Mouse (Mus musculus): ENCODE measurements around the gene Akt3. TPM values are rescaled to one million over a fixed set of nuclear protein-coding genes. Genes with fewer than 3 reads are reported as not detected.
A peak's percentile ranks its signal among the peaks of the same experiment; 100 is the strongest.

The Akt3 gene
- polyA plus RNA-seq, 1 experiment from 2014 or later, result 4.8 TPM

DNA sequence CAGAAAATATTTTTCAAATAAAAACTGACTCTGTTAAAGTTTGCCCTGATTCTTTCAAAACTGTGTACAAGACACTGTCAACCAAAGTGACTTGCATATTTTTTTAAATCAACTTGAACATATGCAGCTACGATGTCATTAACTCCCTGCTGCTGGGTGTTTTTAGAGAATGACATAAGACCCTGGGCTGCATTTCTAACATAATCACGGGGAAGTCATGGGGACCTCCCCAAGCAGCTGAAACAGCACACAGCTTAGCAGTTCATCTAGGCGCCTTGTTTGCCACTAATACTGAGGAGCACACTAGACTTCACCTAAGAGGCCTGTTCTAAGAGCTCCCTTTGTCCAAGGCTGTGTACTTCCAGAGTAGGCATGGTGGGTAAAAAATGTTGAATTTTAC lies 242.1 kb downstream of the Akt3 start:
- no peak overlapping the region for H3K4me3 ChIP-seq
- H3K27me3 ChIP-seq, result no peaks in the 10 kb centered on the region
- no peak for ATAC-seq (ENCODE audit: insufficient number of reproducible peaks, low FRiP score, low TSS enrichment, low read depth)
- H3K36me3 ChIP-seq, result no peaks in the 10 kb centered on the region
- no peak overlapping the region for H3K4me2 ChIP-seq
- H3K9me3 ChIP-seq, result no peaks in the 10 kb centered on the region
- H3K27ac ChIP-seq, result no peak overlapping the region
- 48% methylated on average over 3 of the region's 3 CpGs for WGBS
- H3K9ac ChIP-seq, result no peak overlapping the region
- peaks cover 14% of the 10 kb centered on the region; the same call in 1 of the 2 replicates for H3K4me1 ChIP-seq

DNA sequence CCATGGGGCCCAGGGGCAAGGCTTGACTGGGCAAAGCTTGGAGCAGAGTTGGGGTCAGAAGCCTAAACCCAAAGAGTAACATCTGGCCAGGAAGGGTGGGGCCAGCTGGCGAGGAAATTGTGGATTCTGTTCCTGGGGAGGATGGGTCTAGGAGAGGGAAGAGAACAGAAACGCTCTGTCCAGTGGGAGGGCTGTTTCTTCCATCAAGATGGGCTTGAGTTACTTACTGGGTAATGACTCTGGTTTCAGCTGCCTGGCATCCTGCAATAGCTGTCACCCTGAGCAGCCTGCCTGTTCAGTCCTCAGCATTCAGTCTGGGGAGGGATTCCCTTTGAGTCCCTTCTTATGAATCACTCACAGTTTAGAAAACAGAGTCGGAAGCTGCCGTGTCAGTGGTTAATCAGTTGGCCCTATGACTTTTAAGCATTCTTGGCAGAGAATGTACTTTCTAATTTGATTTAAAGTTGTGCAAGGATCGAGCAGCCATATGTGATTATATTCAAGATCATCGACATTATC lies 243.0 kb downstream of the Akt3 start:
- no peaks in the 10 kb centered on the region for H3K36me3 ChIP-seq
- ATAC-seq (ENCODE audit: insufficient number of reproducible peaks, low FRiP score, low TSS enrichment, low read depth), result no peak

DNA sequence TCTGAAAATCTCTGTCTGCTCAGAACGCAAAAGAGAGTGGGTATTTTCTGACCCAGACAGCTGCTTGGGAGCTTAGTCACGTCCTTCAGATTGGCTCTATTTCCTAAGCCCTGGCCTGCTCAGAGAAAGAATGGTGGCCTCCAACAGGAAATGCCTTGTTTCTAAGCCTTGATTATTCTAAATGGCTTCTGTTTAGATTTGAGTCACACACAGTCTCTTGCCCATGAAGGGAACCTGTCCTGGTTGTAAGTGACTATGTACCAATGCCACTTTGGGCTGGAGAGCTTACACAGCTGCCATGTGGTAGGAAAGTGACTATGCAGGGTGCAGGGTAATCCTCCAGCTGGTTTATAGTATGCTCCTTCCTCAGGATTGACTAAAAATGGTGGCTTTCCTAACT lies 243.7 kb downstream of the Akt3 start:
- Histone ChIP-seq H3K27ac (peak overlapping the region; percentile 50; the same call in 1 of the 2 replicates), H3K36me3 (no peaks in the 10 kb centered on the region), H3K4me3 (no peak overlapping the region), H3K9ac (no peak overlapping the region), H3K9me3 (no peaks in the 10 kb centered on the region), H3K4me2 (no peak overlapping the region), H3K4me1 (peaks cover 19% of the 10 kb centered on the region; the same call in 1 of the 2 replicates), H3K27me3 (no peaks in the 10 kb centered on the region)
- no peak for ATAC-seq (ENCODE audit: insufficient number of reproducible peaks, low FRiP score, low TSS enrichment, low read depth)
- WGBS, result 60% methylated on average over 2 of the region's 2 CpGs

More for the DNA sequence above, 243.0 kb downstream of the Akt3 start:
- 58% methylated on average over 6 of the region's 6 CpGs for WGBS
- no peak overlapping the region; the same call in 1 of the 2 replicates for H3K27ac ChIP-seq
- no peak overlapping the region for H3K4me2 ChIP-seq
- no peak overlapping the region for H3K9ac ChIP-seq
- H3K4me1 ChIP-seq, result peaks cover 19% of the 10 kb centered on the region; the same call in 1 of the 2 replicates
- no peak overlapping the region for H3K4me3 ChIP-seq
- H3K27me3 ChIP-seq, result no peaks in the 10 kb centered on the region
- no peaks in the 10 kb centered on the region for H3K9me3 ChIP-seq

DNA sequence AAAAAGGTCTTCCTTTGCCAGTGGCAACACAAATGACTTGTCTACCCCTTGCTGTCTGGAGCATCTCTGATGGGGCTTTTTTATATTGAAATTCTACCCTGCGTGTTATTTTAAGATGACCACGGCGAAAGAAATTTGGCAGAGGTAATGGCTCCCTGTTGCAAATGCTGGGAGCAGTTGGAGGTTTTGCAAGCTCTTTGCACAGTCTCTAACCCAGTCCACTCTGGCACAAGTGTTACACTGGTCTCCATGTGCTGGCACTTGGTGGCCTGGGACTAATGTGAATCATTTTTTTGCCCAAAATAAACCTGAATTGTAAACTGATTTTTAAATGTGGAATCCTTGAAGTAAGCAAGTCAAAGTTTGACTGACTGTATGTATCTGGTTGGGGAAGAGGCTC lies 244.2 kb downstream of the Akt3 start:
- ATAC-seq (ENCODE audit: insufficient number of reproducible peaks, low FRiP score, low TSS enrichment, low read depth), result no peak
- H3K27ac ChIP-seq, result peak overlapping the region; percentile 50; the same call in 1 of the 2 replicates
- 74% methylated on average over 3 of the region's 3 CpGs for WGBS

DNA sequence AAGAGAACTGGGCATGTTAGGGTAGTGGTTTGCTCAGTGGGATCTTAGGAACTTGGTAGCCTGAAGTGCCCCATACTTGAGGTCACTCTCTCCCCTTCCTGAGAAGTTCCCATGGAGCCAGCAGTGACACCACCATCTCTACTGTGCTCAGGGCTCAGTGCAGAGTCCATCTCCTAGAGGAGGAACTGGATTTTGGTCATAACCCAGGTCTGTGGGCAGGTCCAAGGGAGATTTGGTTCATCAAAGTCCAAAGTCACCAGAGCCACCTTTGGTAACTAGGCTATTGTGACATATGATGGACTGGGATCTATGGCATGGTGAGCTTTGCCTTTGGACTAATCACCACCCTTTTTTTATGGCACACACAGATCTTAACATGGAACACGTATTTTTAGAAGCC lies 244.7 kb downstream of the Akt3 start:
- Histone ChIP-seq H3K27me3 (no peaks in the 10 kb centered on the region), H3K4me1 (peaks cover 19% of the 10 kb centered on the region; the same call in 1 of the 2 replicates), H3K4me3 (no peak overlapping the region), H3K4me2 (no peak overlapping the region), H3K27ac (0 out of 2 replicates have a peak overlapping the region, but pooled peaks have one; percentile 7), H3K9ac (no peak overlapping the region), H3K36me3 (no peaks in the 10 kb centered on the region), H3K9me3 (no peaks in the 10 kb centered on the region)
- 38% methylated on average over 1 of the region's 1 CpGs for WGBS
- no peak for ATAC-seq (ENCODE audit: insufficient number of reproducible peaks, low FRiP score, low TSS enrichment, low read depth)

More for the DNA sequence above, 244.2 kb downstream of the Akt3 start:
- Histone ChIP-seq H3K27me3 (no peaks in the 10 kb centered on the region), H3K36me3 (no peaks in the 10 kb centered on the region), H3K9me3 (no peaks in the 10 kb centered on the region), H3K4me1 (peaks cover 19% of the 10 kb centered on the region; the same call in 1 of the 2 replicates), H3K9ac (no peak overlapping the region), H3K4me2 (no peak overlapping the region), H3K4me3 (no peak overlapping the region)

DNA sequence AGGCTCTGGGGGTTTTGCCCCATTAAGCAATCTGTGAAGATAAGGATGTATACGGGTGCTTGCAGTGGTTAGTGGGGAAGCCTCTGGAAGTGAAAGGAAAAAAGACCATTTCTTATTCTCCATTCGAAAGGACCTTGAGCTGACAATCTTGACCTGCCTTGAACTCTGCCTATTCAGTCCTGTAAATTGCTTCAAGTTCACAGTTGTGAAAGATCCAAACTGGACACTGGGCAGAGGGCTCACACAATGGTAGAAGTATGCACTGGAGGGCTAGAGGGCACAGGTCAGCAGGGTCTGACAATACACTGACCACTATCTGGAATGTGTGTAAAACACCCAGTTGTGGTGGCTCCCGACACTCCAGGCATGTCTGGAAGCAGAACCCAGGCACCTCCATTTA lies 245.2 kb downstream of the Akt3 start:
- Histone ChIP-seq H3K9me3 (no peaks in the 10 kb centered on the region), H3K27me3 (no peaks in the 10 kb centered on the region), H3K36me3 (no peaks in the 10 kb centered on the region), H3K9ac (no peak overlapping the region), H3K27ac (no peak overlapping the region), H3K4me2 (no peak overlapping the region), H3K4me1 (peaks cover 19% of the 10 kb centered on the region; the same call in 1 of the 2 replicates), H3K4me3 (no peak overlapping the region)
- WGBS, result 82% methylated on average over 3 of the region's 3 CpGs
- no peak for ATAC-seq (ENCODE audit: insufficient number of reproducible peaks, low FRiP score, low TSS enrichment, low read depth)

DNA sequence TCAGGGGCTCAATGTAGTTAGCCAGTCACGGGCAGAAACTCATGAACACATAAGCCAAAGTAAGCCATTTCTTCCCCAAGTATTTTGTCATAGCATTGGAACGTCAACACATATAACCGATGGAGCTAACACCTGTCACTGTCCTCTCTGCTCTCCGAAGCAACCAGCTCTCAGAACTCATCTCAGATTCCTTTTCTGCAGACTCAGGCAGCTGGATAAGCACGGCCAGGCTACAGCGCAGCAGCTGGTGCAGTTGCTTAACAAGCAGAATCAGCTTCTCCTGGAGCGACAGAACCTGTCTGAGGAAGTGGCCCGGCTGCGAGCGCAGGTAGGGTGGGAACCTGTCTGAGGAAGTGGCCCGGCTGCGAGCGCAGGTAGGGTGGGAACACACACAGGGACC lies 246.3 kb downstream of the Akt3 start:
- H3K9ac ChIP-seq, result no peak overlapping the region
- no peaks in the 10 kb centered on the region for H3K36me3 ChIP-seq
- no peak overlapping the region for H3K4me3 ChIP-seq
- no peak overlapping the region for H3K27ac ChIP-seq
- H3K4me2 ChIP-seq, result no peak overlapping the region
- H3K4me1 ChIP-seq, result peaks cover 19% of the 10 kb centered on the region; the same call in 1 of the 2 replicates
- ATAC-seq (ENCODE audit: insufficient number of reproducible peaks, low FRiP score, low TSS enrichment, low read depth), result no peak
- no peaks in the 10 kb centered on the region for H3K27me3 ChIP-seq
- H3K9me3 ChIP-seq, result no peaks in the 10 kb centered on the region
- WGBS, result 82% methylated on average over 13 of the region's 13 CpGs

DNA sequence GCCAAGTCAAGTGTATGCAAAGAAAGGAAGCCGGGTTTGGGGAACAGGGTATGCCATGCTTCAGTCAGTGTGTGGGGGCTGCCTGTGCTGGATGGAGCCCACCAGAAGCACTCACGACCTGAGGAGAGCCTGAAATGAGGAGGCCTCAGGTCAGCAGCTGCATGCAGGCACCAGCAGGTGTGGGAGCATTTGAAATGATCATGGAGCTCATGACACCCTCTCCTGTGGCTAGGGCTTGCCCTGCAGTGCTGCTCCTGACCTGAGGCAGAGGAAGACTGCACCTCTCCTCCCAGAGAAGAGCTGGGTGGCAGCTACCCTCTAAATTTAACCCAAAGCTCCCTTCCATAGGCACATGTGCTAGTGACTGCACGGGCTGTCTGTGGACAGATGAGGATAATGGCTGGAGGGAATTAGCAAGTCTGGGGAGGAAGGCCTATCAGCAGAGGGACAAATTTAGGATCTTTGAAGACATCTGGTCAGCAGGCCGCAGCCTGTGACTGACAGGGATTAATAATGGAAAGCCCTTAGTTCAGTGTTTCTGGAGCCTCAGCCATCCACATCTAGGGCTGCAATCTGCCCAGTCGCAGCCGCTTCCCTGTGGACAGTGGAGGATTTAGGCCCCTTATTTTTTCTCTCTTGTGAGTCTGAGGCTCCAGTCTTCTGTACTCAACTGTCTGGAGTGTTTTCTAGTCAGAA lies 247.2 kb downstream of the Akt3 start:
- H3K27ac ChIP-seq, result no peak overlapping the region
- ATAC-seq (ENCODE audit: insufficient number of reproducible peaks, low FRiP score, low TSS enrichment, low read depth), result no peak

DNA sequence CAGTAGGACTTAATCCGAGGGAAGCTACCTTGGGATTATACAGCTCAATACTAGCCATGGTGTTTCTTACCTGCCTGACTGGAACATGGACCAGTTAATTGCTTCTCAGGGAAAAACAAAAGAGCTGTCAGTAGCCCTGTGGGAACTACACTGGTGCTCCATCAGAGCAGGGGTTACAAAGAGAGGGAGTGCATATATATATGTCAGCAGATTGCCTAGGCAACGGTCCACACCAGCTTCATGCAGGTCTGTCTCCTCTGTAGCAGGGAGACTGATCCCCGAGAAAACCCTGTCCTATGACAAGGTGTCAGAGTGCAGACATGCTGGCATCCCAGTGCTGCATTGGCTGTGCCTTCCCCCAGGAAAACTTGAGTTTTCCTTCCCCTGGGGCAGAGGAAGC lies 248.0 kb downstream of the Akt3 start:
- peaks cover 16% of the 10 kb centered on the region; the same call in 1 of the 2 replicates for H3K4me1 ChIP-seq
- H3K4me2 ChIP-seq, result no peak overlapping the region
- H3K9me3 ChIP-seq, result no peaks in the 10 kb centered on the region
- WGBS, result 47% methylated on average over 3 of the region's 3 CpGs
- H3K27ac ChIP-seq, result no peak overlapping the region
- H3K9ac ChIP-seq, result no peak overlapping the region
- no peaks in the 10 kb centered on the region for H3K36me3 ChIP-seq
- no peak; the same call in 1 of the 2 replicates for ATAC-seq (ENCODE audit: insufficient number of reproducible peaks, low FRiP score, low TSS enrichment, low read depth)
- H3K27me3 ChIP-seq, result no peaks in the 10 kb centered on the region
- H3K4me3 ChIP-seq, result no peak overlapping the region

More for the DNA sequence above, 247.2 kb downstream of the Akt3 start:
- no peaks in the 10 kb centered on the region for H3K9me3 ChIP-seq
- H3K9ac ChIP-seq, result no peak overlapping the region
- no peaks in the 10 kb centered on the region for H3K27me3 ChIP-seq
- 53% methylated on average over 6 of the region's 6 CpGs for WGBS
- no peak overlapping the region for H3K4me3 ChIP-seq
- no peak overlapping the region for H3K4me2 ChIP-seq
- H3K4me1 ChIP-seq, result peaks cover 19% of the 10 kb centered on the region; the same call in 1 of the 2 replicates
- no peaks in the 10 kb centered on the region for H3K36me3 ChIP-seq

DNA sequence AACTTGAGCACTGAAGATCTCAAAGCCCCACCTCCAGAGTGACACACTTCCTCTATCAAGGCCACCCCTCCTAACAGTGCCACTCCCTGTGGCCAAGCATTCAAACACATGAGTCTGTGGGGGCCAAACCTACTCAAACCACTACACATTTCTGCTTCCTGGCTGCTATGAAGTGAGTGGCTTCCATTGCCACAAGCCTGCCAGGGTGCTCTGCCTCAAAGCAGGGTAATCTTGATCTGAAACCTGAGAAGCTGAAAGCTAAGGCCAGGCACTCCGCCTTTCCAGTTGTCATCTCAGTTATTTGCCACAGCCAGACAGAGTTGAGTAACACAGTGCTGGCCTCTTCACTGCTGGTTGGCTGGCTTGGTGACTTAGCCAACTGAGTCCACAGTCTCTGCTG lies 249.2 kb downstream of the Akt3 start:
- no peak overlapping the region for H3K4me2 ChIP-seq
- no peaks in the 10 kb centered on the region for H3K27me3 ChIP-seq
- no peak overlapping the region for H3K27ac ChIP-seq
- WGBS, result 55% methylated on average over 1 of the region's 1 CpGs
- ATAC-seq (ENCODE audit: insufficient number of reproducible peaks, low FRiP score, low TSS enrichment, low read depth), result no peak
- H3K9ac ChIP-seq, result no peak overlapping the region
- no peaks in the 10 kb centered on the region for H3K9me3 ChIP-seq
- H3K36me3 ChIP-seq, result no peaks in the 10 kb centered on the region
- no peak overlapping the region for H3K4me3 ChIP-seq
- H3K4me1 ChIP-seq, result peaks cover 9% of the 10 kb centered on the region; the same call in 1 of the 2 replicates

DNA sequence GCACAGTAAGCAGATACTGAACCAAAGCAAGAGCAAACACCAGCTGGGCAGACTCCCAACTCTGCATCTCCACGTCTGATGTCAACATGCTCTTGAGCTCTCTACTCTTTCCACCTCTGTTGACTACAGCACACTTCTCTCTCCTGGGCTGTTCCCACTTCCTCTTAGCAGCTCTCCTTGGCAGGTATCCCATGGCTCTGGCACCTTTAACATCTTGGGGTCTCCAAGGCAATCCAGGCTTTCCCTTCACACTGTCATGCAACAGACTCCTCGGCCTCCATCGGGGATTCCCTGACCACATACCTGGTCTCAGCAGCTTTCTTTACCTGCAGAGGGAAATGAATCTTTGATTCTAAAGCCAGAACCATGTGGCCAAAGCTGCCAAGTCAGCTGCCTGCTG lies 250.6 kb downstream of the Akt3 start:
- ATAC-seq (ENCODE audit: insufficient number of reproducible peaks, low FRiP score, low TSS enrichment, low read depth), result no peak
- Histone ChIP-seq H3K4me3 (no peak overlapping the region), H3K4me1 (peaks cover 7% of the 10 kb centered on the region; the same call in 1 of the 2 replicates), H3K27ac (no peak overlapping the region), H3K4me2 (no peak overlapping the region), H3K36me3 (no peaks in the 10 kb centered on the region), H3K9me3 (no peaks in the 10 kb centered on the region), H3K9ac (no peak overlapping the region), H3K27me3 (no peaks in the 10 kb centered on the region)
- 76% methylated on average over 3 of the region's 3 CpGs for WGBS

DNA sequence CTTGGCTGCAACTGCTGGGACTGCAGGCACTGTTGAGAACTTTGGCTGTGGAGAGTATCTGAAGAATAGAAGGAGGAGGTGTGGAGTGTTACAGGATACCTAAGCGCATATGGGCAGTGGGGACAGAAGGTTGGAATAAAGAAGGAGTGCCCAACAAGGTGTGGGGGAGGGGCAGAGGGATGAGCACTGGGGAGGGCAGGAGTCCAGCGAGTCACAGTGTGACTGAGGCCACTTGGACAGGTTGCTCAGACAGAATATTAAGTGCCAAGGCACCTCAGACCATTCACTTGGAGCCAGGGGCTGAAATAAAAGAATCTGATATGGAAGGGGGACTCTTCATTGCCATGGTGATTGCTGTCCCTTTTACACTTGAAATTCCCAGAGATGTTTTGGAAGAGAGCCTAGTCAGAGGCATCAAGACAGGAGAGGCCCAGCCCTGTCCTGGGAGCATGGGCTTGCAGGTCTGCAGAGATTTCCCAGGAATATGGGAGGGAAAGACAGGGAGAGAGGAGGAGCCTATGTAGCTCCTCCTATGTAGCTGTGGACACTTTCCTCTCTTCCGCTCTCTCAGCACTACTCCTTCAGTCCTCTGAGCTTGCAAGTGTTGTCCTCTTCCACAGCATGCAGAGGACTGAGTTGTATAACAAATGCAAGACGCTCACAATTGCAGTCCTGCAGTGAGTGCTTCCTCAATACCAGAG lies 253.8 kb downstream of the Akt3 start:
- Histone ChIP-seq H3K27me3 (no peaks in the 10 kb centered on the region), H3K36me3 (no peaks in the 10 kb centered on the region), H3K4me1 (0 out of 2 replicates have a peak, but pooled peaks cover 3% of the 10 kb centered on the region), H3K9ac (no peak overlapping the region), H3K4me2 (no peak overlapping the region), H3K9me3 (no peaks in the 10 kb centered on the region), H3K4me3 (no peak overlapping the region), H3K27ac (no peak overlapping the region)
- WGBS, result 77% methylated on average over 4 of the region's 4 CpGs
- ATAC-seq (ENCODE audit: insufficient number of reproducible peaks, low FRiP score, low TSS enrichment, low read depth), result no peak
